Mouse (Mus musculus) E14TG2a.4 (cell line): ENCODE data around the gene Ly6g6f.

Experiments
- CTCF ChIP-seq: conservative IDR thresholded peaks from 2 replicates; pipeline ENCODE4 v1.5.1; 2014; ENCODE audit warnings: low read length
- NANOG ChIP-seq: IDR thresholded peaks from 2 replicates; pipeline ENCODE4 v1.6.1; 2014; ENCODE audit warnings: borderline replicate concordance, low read length, mixed read lengths

DNA sequence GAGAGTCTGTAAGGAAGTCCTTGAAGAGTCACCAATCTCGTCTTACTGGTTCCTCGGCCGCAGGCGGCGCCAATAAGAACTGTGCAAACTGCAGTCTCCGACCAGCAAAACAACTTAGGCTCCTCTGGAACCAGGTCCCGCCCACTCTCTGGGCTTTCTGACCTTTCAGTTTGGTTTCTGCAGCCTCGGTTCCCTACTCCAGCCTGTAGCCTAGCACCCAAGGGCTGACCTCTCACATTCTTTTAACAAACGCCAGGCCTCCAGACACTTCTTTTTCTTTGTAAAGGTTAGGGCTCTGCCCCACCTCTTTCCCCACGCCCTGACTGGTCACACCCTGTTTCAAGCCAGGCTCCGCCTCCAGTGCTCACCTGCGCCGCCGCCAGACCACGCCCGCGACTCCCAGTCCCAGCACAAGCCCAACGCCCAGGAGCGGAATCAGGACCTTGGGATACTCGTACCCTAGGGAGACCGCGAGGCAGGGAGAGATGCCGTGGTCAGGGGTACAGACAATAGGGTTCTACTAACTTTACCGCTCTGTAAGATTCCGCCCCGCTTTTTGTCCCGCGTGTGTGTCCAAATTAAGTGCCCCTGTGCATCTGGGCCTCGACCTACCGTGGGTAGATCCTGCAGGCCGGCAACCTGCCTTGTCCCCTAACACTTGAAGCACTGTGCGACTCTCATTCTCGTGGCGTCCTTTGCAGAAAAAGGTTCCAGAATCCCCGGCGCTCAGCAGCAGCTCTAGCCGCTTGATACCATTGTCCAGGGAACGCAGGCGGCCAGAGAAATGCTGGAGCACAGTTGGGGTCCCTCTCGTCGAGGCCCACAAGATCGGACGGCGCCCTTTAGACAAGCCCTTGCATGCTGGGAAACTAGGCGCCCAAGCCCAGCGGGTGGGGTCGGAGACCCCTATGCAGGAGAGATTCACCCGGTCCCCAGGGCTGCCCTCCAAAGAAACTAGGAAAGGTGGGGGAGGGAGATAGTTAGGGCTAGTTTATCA lies 20.2 kb downstream of the Ly6g6f start, which contains the start of gene Ly6g6c:
- TF ChIP-seq NANOG (no peak), CTCF (no peak)
